Mouse (Mus musculus): ENCODE results near the gene Ggta1. TPM values are rescaled to one million over a fixed set of nuclear protein-coding genes. Genes with fewer than 3 reads are reported as not detected.

Gene Ggta1
- total RNA-seq (2017) = 133 to 163 TPM (median 146 TPM) in 3 replicates

- ATAC-seq (replicated peaks; ENCODE audit: insufficient number of reproducible peaks, low FRiP score, low TSS enrichment, poor library complexity, severe bottlenecking) = no peak
These were observed at the start of gene Ggta1 for GRCm38 (mm10) chr2:35462791-35463281. Gene Ggta1 (minus strand): TSS chr2:35463231.

- ATAC-seq (replicated peaks; ENCODE audit: insufficient number of reproducible peaks, low FRiP score, low TSS enrichment, poor library complexity, severe bottlenecking) = no peak
These were observed 49.2 kb upstream of the Ggta1 start for GRCm38 (mm10) chr2:35512226-35512625.

- ATAC-seq (replicated peaks; ENCODE audit: insufficient number of reproducible peaks, low FRiP score, low TSS enrichment, poor library complexity, severe bottlenecking) = no peak
These were observed 47.9 kb upstream of the Ggta1 start for GRCm38 (mm10) chr2:35510920-35511319.

GRCm38 (mm10) chr2:35509888-35510287 lies 46.9 kb upstream of the Ggta1 start:
- ATAC-seq (replicated peaks; ENCODE audit: insufficient number of reproducible peaks, low FRiP score, low TSS enrichment, poor library complexity, severe bottlenecking) = no peak

- no peak for ATAC-seq (replicated peaks; ENCODE audit: insufficient number of reproducible peaks, low FRiP score, low TSS enrichment, poor library complexity, severe bottlenecking)
These were observed 46.3 kb upstream of the Ggta1 start for GRCm38 (mm10) chr2:35509343-35509667.

- no peak for ATAC-seq (replicated peaks; ENCODE audit: insufficient number of reproducible peaks, low FRiP score, low TSS enrichment, poor library complexity, severe bottlenecking)
These were observed 45.7 kb upstream of the Ggta1 start for GRCm38 (mm10) chr2:35508597-35509342.

- ATAC-seq (replicated peaks; ENCODE audit: insufficient number of reproducible peaks, low FRiP score, low TSS enrichment, poor library complexity, severe bottlenecking) = peak; percentile 22
These were observed 44.1 kb upstream of the Ggta1 start for GRCm38 (mm10) chr2:35507191-35507511.

- ATAC-seq (replicated peaks; ENCODE audit: insufficient number of reproducible peaks, low FRiP score, low TSS enrichment, poor library complexity, severe bottlenecking) = peak; percentile 65
These were observed 43.5 kb upstream of the Ggta1 start for GRCm38 (mm10) chr2:35506311-35507190.

GRCm38 (mm10) chr2:35505519-35506286 lies 42.7 kb upstream of the Ggta1 start:
- peak; percentile 57 for ATAC-seq (replicated peaks; ENCODE audit: insufficient number of reproducible peaks, low FRiP score, low TSS enrichment, poor library complexity, severe bottlenecking)

GRCm38 (mm10) chr2:35504417-35504776 lies 41.4 kb upstream of the Ggta1 start:
- ATAC-seq (replicated peaks; ENCODE audit: insufficient number of reproducible peaks, low FRiP score, low TSS enrichment, poor library complexity, severe bottlenecking) = no peak

- no peak for ATAC-seq (replicated peaks; ENCODE audit: insufficient number of reproducible peaks, low FRiP score, low TSS enrichment, poor library complexity, severe bottlenecking)
These were observed 40.8 kb upstream of the Ggta1 start for GRCm38 (mm10) chr2:35503723-35504416.

- no peak for ATAC-seq (replicated peaks; ENCODE audit: insufficient number of reproducible peaks, low FRiP score, low TSS enrichment, poor library complexity, severe bottlenecking)
These were observed 40.1 kb upstream of the Ggta1 start for GRCm38 (mm10) chr2:35503021-35503722.

- no peak for ATAC-seq (replicated peaks; ENCODE audit: insufficient number of reproducible peaks, low FRiP score, low TSS enrichment, poor library complexity, severe bottlenecking)
These were observed 39.5 kb upstream of the Ggta1 start for GRCm38 (mm10) chr2:35502561-35502960.

GRCm38 (mm10) chr2:35499474-35499873 lies 36.4 kb upstream of the Ggta1 start:
- no peak for ATAC-seq (replicated peaks; ENCODE audit: insufficient number of reproducible peaks, low FRiP score, low TSS enrichment, poor library complexity, severe bottlenecking)

- ATAC-seq (replicated peaks; ENCODE audit: insufficient number of reproducible peaks, low FRiP score, low TSS enrichment, poor library complexity, severe bottlenecking) = no peak
These were observed 35.9 kb upstream of the Ggta1 start for GRCm38 (mm10) chr2:35498961-35499360.

- ATAC-seq (replicated peaks; ENCODE audit: insufficient number of reproducible peaks, low FRiP score, low TSS enrichment, poor library complexity, severe bottlenecking) = no peak
These were observed 34.7 kb upstream of the Ggta1 start for GRCm38 (mm10) chr2:35497662-35498196.

- ATAC-seq (replicated peaks; ENCODE audit: insufficient number of reproducible peaks, low FRiP score, low TSS enrichment, poor library complexity, severe bottlenecking) = peak; percentile 29
These were observed 33.4 kb upstream of the Ggta1 start for GRCm38 (mm10) chr2:35496279-35497013.

All from monocyte, adult 5-6 weeks (primary cell).